Mouse (Mus musculus): ENCODE data around the gene Prdm16. TPM values are rescaled to one million over a fixed set of nuclear protein-coding genes. Genes with fewer than 3 reads are reported as not detected.

Gene Prdm16
- polyA plus RNA-seq, 1 experiment from 2014 or later: 11.8 TPM

- H3K36me3 ChIP-seq (ENCODE audit: control insufficient read depth, insufficient read depth, low read length): no peaks in the 10 kb centered on the region
- 2% methylated on average over 20 of the region's 20 CpGs for WGBS
- no peak overlapping the region for H3K4me3 ChIP-seq (ENCODE audit: low read depth, low read length)
- H3K27me3 ChIP-seq (ENCODE audit: control insufficient read depth, insufficient read depth, low read depth, low read length): peaks cover 11% of the 10 kb centered on the region
- H3K27ac ChIP-seq (ENCODE audit: low read length): no peak overlapping the region
- ATAC-seq: peak; percentile 26; the same call in 1 of the 2 replicates
- H3K9me3 ChIP-seq (replicated peaks; ENCODE audit: control insufficient read depth, low read length, poor library complexity, severe bottlenecking): no peaks in the 10 kb centered on the region
- H3K4me2 ChIP-seq (ENCODE audit: low read length): peak overlapping the region; percentile 31
- H3K4me1 ChIP-seq (ENCODE audit: control insufficient read depth, insufficient read depth, low read length): peaks cover 8% of the 10 kb centered on the region
- no peak overlapping the region for H3K9ac ChIP-seq (ENCODE audit: low read depth, low read length)
These were observed 129.8 kb downstream of the Prdm16 start for GRCm38 (mm10) chr4:154506774-154507435.

- H3K27me3 ChIP-seq (ENCODE audit: control insufficient read depth, insufficient read depth, low read depth, low read length): peaks cover 16% of the 10 kb centered on the region
- H3K27ac ChIP-seq (ENCODE audit: low read length): no peak overlapping the region
- no peaks in the 10 kb centered on the region for H3K36me3 ChIP-seq (ENCODE audit: control insufficient read depth, insufficient read depth, low read length)
- H3K9ac ChIP-seq (ENCODE audit: low read depth, low read length): no peak overlapping the region
- no peaks in the 10 kb centered on the region for H3K9me3 ChIP-seq (replicated peaks; ENCODE audit: control insufficient read depth, low read length, poor library complexity, severe bottlenecking)
- no peak overlapping the region for H3K4me3 ChIP-seq (ENCODE audit: low read depth, low read length)
- WGBS: 89% methylated on average over 5 of the region's 5 CpGs
- H3K4me2 ChIP-seq (ENCODE audit: low read length): no peak overlapping the region
- no peak for ATAC-seq
- H3K4me1 ChIP-seq (ENCODE audit: control insufficient read depth, insufficient read depth, low read length): peaks cover 19% of the 10 kb centered on the region
These were observed 131.4 kb downstream of the Prdm16 start for GRCm38 (mm10) chr4:154505313-154505712.

- Histone ChIP-seq H3K4me3 (ENCODE audit: low read depth, low read length) (no peak overlapping the region), H3K4me2 (ENCODE audit: low read length) (no peak overlapping the region), H3K27me3 (ENCODE audit: control insufficient read depth, insufficient read depth, low read depth, low read length) (peaks cover 12% of the 10 kb centered on the region), H3K9me3 (replicated peaks; ENCODE audit: control insufficient read depth, low read length, poor library complexity, severe bottlenecking) (no peaks in the 10 kb centered on the region), H3K9ac (ENCODE audit: low read depth, low read length) (no peak overlapping the region), H3K27ac (ENCODE audit: low read length) (no peak overlapping the region), H3K4me1 (ENCODE audit: control insufficient read depth, insufficient read depth, low read length) (peaks cover 28% of the 10 kb centered on the region), H3K36me3 (ENCODE audit: control insufficient read depth, insufficient read depth, low read length) (no peaks in the 10 kb centered on the region)
- WGBS: 31% methylated on average over 21 of the region's 21 CpGs
- ATAC-seq: no peak
These were observed 133.3 kb downstream of the Prdm16 start for GRCm38 (mm10) chr4:154503260-154503829.

GRCm38 (mm10) chr4:154502403-154503000 is 134.2 kb downstream of the Prdm16 start:
- Histone ChIP-seq H3K9ac (ENCODE audit: low read depth, low read length) (no peak overlapping the region), H3K27ac (ENCODE audit: low read length) (no peak overlapping the region), H3K4me3 (ENCODE audit: low read depth, low read length) (no peak overlapping the region), H3K4me1 (ENCODE audit: control insufficient read depth, insufficient read depth, low read length) (peaks cover 28% of the 10 kb centered on the region), H3K36me3 (ENCODE audit: control insufficient read depth, insufficient read depth, low read length) (no peaks in the 10 kb centered on the region), H3K4me2 (ENCODE audit: low read length) (no peak overlapping the region), H3K9me3 (replicated peaks; ENCODE audit: control insufficient read depth, low read length, poor library complexity, severe bottlenecking) (no peaks in the 10 kb centered on the region), H3K27me3 (ENCODE audit: control insufficient read depth, insufficient read depth, low read depth, low read length) (peaks cover 14% of the 10 kb centered on the region)
- 51% methylated on average over 16 of the region's 16 CpGs for WGBS
- no peak for ATAC-seq

- Histone ChIP-seq H3K4me1 (ENCODE audit: control insufficient read depth, insufficient read depth, low read length) (peaks cover 23% of the 10 kb centered on the region), H3K36me3 (ENCODE audit: control insufficient read depth, insufficient read depth, low read length) (no peaks in the 10 kb centered on the region), H3K4me3 (ENCODE audit: low read depth, low read length) (no peak overlapping the region), H3K9me3 (replicated peaks; ENCODE audit: control insufficient read depth, low read length, poor library complexity, severe bottlenecking) (no peaks in the 10 kb centered on the region), H3K4me2 (ENCODE audit: low read length) (no peak overlapping the region), H3K27ac (ENCODE audit: low read length) (peak overlapping the region; percentile 51), H3K27me3 (ENCODE audit: control insufficient read depth, insufficient read depth, low read depth, low read length) (peaks cover 17% of the 10 kb centered on the region), H3K9ac (ENCODE audit: low read depth, low read length) (no peak overlapping the region; the same call in 1 of the 2 replicates)
- ATAC-seq: no peak
- WGBS: 51% methylated on average over 9 of the region's 9 CpGs
These were observed 136.0 kb downstream of the Prdm16 start for GRCm38 (mm10) chr4:154500695-154501094.

GRCm38 (mm10) chr4:154499701-154500523 is 136.8 kb downstream of the Prdm16 start:
- H3K9me3 ChIP-seq (replicated peaks; ENCODE audit: control insufficient read depth, low read length, poor library complexity, severe bottlenecking): no peaks in the 10 kb centered on the region
- peak overlapping the region; percentile 21; the same call in 1 of the 2 replicates for H3K9ac ChIP-seq (ENCODE audit: low read depth, low read length)
- H3K27me3 ChIP-seq (ENCODE audit: control insufficient read depth, insufficient read depth, low read depth, low read length): peaks cover 18% of the 10 kb centered on the region
- no peaks in the 10 kb centered on the region for H3K36me3 ChIP-seq (ENCODE audit: control insufficient read depth, insufficient read depth, low read length)
- peak overlapping the region; percentile 51; the same call in 1 of the 2 replicates for H3K27ac ChIP-seq (ENCODE audit: low read length)
- H3K4me1 ChIP-seq (ENCODE audit: control insufficient read depth, insufficient read depth, low read length): peaks cover 23% of the 10 kb centered on the region
- WGBS: 15% methylated on average over 29 of the region's 29 CpGs
- no peak overlapping the region for H3K4me3 ChIP-seq (ENCODE audit: low read depth, low read length)
- peak; percentile 82 for ATAC-seq
- H3K4me2 ChIP-seq (ENCODE audit: low read length): peak overlapping the region; percentile 30

- Histone ChIP-seq H3K4me2 (ENCODE audit: low read length) (no peak overlapping the region), H3K4me1 (ENCODE audit: control insufficient read depth, insufficient read depth, low read length) (peaks cover 24% of the 10 kb centered on the region), H3K9ac (ENCODE audit: low read depth, low read length) (no peak overlapping the region), H3K27me3 (ENCODE audit: control insufficient read depth, insufficient read depth, low read depth, low read length) (peaks cover 26% of the 10 kb centered on the region), H3K4me3 (ENCODE audit: low read depth, low read length) (no peak overlapping the region), H3K9me3 (replicated peaks; ENCODE audit: control insufficient read depth, low read length, poor library complexity, severe bottlenecking) (no peaks in the 10 kb centered on the region), H3K27ac (ENCODE audit: low read length) (no peak overlapping the region), H3K36me3 (ENCODE audit: control insufficient read depth, insufficient read depth, low read length) (no peaks in the 10 kb centered on the region)
- WGBS: 72% methylated on average over 4 of the region's 4 CpGs
- ATAC-seq: no peak
These were observed 139.1 kb downstream of the Prdm16 start for GRCm38 (mm10) chr4:154497423-154498175.

GRCm38 (mm10) chr4:154496991-154497390 is 139.7 kb downstream of the Prdm16 start:
- Histone ChIP-seq H3K27me3 (ENCODE audit: control insufficient read depth, insufficient read depth, low read depth, low read length) (peaks cover 31% of the 10 kb centered on the region), H3K9ac (ENCODE audit: low read depth, low read length) (no peak overlapping the region), H3K4me3 (ENCODE audit: low read depth, low read length) (no peak overlapping the region), H3K9me3 (replicated peaks; ENCODE audit: control insufficient read depth, low read length, poor library complexity, severe bottlenecking) (no peaks in the 10 kb centered on the region), H3K4me1 (ENCODE audit: control insufficient read depth, insufficient read depth, low read length) (peaks cover 25% of the 10 kb centered on the region), H3K36me3 (ENCODE audit: control insufficient read depth, insufficient read depth, low read length) (no peaks in the 10 kb centered on the region), H3K4me2 (ENCODE audit: low read length) (no peak overlapping the region), H3K27ac (ENCODE audit: low read length) (no peak overlapping the region)
- ATAC-seq: peak; percentile 54; the same call in 1 of the 2 replicates
- 23% methylated on average over 7 of the region's 7 CpGs for WGBS

Data from midbrain, embryonic 16.5 days (tissue).